Mouse (Mus musculus): ENCODE data around the gene Uvssa. TPM values are rescaled to one million over a fixed set of nuclear protein-coding genes. Genes with fewer than 3 reads are reported as not detected.

The Uvssa gene
- polyA plus RNA-seq, 1 experiment, result 8.3 TPM

DNA sequence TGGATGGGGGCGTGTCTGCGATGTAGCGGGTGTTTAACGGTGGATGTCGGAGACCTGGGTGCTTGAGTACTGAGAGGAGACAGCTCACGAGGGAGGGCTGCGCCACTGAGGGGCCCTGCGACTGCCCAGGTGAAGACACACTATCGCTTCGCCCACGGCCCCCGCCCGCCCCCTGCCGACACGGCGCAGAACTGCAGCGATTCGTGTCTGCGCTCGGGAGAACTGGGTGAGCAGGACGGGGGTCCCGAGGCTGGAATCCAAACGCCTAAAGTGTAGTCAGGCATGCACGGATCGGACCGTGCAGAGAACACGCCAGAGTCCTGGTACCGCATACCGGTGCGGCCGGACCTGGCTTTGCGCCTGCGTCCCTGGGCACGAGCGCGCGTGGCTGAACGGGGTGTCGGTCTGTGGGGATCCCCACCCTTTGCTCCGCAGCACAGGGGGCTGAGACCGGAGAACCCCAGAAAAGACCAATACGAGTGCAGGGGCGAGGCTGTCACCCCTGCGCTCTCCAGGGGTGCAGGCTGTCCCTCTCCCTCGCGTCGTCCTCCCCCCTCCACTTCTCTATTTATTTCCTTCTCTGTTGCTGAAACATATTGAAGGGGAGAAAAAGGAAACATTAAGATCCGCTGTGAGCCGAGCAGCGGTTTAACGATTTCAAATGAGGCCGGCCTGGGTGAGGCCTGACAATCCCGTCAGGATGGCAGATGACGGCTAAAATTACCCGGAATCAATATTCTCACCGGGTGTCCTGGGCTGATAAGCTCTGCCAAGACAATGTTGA lies 64.8 kb downstream of the Uvssa start:
- no peaks in the 10 kb centered on the region for H3K27me3 ChIP-seq (ENCODE audit: control insufficient read depth, insufficient read depth, low read length)
- H3K4me1 ChIP-seq (ENCODE audit: control insufficient read depth, insufficient read depth, low read length), result peaks cover 12% of the 10 kb centered on the region
- no peaks in the 10 kb centered on the region for H3K36me3 ChIP-seq (ENCODE audit: control insufficient read depth, insufficient read depth, low read length)
- no peak for TF ChIP-seq POLR2A (IDR thresholded peaks at IDR 0.05; ENCODE audit: control insufficient read depth, low read depth, low read length)
- TF ChIP-seq CTCF (IDR thresholded peaks at IDR 0.05; ENCODE audit: control insufficient read depth, insufficient read depth, insufficient replicate concordance, low read depth, low read length), result peak; percentile 87
- no peak overlapping the region for H3K27ac ChIP-seq (ENCODE audit: control insufficient read depth, insufficient read depth, low read depth, low read length)
- H3K4me3 ChIP-seq (ENCODE audit: control insufficient read depth, low read depth, low read length), result peak overlapping the region; percentile 71

GRCm38 (mm10) chr5:33443794-33444193 lies 65.4 kb downstream of the Uvssa start:
- no peak overlapping the region for H3K4me3 ChIP-seq (ENCODE audit: control insufficient read depth, low read depth, low read length)
- no peak for TF ChIP-seq CTCF (IDR thresholded peaks at IDR 0.05; ENCODE audit: control insufficient read depth, insufficient read depth, insufficient replicate concordance, low read depth, low read length)
- no peak for TF ChIP-seq POLR2A (IDR thresholded peaks at IDR 0.05; ENCODE audit: control insufficient read depth, low read depth, low read length)
- H3K4me1 ChIP-seq (ENCODE audit: control insufficient read depth, insufficient read depth, low read length), result peaks cover 9% of the 10 kb centered on the region
- H3K27me3 ChIP-seq (ENCODE audit: control insufficient read depth, insufficient read depth, low read length), result no peaks in the 10 kb centered on the region
- no peaks in the 10 kb centered on the region for H3K36me3 ChIP-seq (ENCODE audit: control insufficient read depth, insufficient read depth, low read length)
- no peak overlapping the region for H3K27ac ChIP-seq (ENCODE audit: control insufficient read depth, insufficient read depth, low read depth, low read length)

DNA sequence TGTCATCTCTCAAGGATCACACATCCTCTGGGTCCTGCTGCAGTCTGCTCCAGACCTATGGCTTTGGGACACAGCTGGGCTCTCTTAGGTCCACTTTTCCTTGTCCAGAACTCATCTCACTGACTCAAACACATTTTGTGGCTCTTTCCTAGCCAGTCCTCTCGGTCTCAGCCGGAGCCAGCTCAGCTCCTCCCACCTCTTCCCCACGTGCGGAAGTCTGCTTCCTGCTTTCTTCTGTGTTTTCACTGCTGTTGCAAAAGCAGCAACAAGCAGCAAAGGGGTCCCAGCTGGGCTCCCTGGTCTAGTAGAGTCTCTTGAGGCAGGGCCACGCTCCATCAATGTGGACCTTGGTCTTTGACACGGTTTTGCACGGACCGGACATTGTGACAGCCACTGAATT lies 77.4 kb downstream of the Uvssa start:
- no peaks in the 10 kb centered on the region for H3K36me3 ChIP-seq (ENCODE audit: control insufficient read depth, insufficient read depth, low read length)
- H3K4me1 ChIP-seq (ENCODE audit: control insufficient read depth, insufficient read depth, low read length), result no peaks in the 10 kb centered on the region

GRCm38 (mm10) chr5:33458132-33458622 lies 79.8 kb downstream of the Uvssa start:
- Histone ChIP-seq H3K36me3 (ENCODE audit: control insufficient read depth, insufficient read depth, low read length) (no peaks in the 10 kb centered on the region), H3K4me1 (ENCODE audit: control insufficient read depth, insufficient read depth, low read length) (no peaks in the 10 kb centered on the region), H3K27me3 (ENCODE audit: control insufficient read depth, insufficient read depth, low read length) (no peaks in the 10 kb centered on the region), H3K27ac (ENCODE audit: control insufficient read depth, insufficient read depth, low read depth, low read length) (no peak overlapping the region), H3K4me3 (ENCODE audit: control insufficient read depth, low read depth, low read length) (no peak overlapping the region)
- TF ChIP-seq POLR2A (IDR thresholded peaks at IDR 0.05; ENCODE audit: control insufficient read depth, low read depth, low read length), result no peak
- TF ChIP-seq CTCF (IDR thresholded peaks at IDR 0.05; ENCODE audit: control insufficient read depth, insufficient read depth, insufficient replicate concordance, low read depth, low read length), result no peak

More for the DNA sequence above, 77.4 kb downstream of the Uvssa start:
- Histone ChIP-seq H3K27me3 (ENCODE audit: control insufficient read depth, insufficient read depth, low read length) (no peaks in the 10 kb centered on the region), H3K27ac (ENCODE audit: control insufficient read depth, insufficient read depth, low read depth, low read length) (no peak overlapping the region), H3K4me3 (ENCODE audit: control insufficient read depth, low read depth, low read length) (no peak overlapping the region)
- TF ChIP-seq CTCF (IDR thresholded peaks at IDR 0.05; ENCODE audit: control insufficient read depth, insufficient read depth, insufficient replicate concordance, low read depth, low read length) (no peak), POLR2A (IDR thresholded peaks at IDR 0.05; ENCODE audit: control insufficient read depth, low read depth, low read length) (no peak)

DNA sequence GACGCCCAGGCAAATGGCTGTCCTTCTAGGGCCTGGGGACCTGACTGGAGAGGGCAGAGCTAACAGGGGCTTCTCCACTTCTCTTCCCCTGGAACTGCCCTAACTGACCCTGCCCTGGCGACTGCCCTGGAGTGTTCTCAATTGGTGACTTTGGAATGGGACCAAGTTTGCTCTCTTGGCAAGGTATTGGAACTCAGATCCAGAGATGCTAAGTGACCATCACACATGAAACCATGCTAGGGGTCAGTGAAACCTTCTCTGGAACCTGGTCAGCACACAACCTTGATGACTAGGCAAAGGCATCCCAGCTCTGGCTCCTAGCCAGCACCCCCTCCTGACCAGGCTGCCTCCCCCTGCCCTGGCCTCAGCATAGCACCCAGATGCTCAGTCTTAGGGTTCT lies 80.8 kb downstream of the Uvssa start:
- H3K4me3 ChIP-seq (ENCODE audit: control insufficient read depth, low read depth, low read length), result no peak overlapping the region
- no peaks in the 10 kb centered on the region for H3K27me3 ChIP-seq (ENCODE audit: control insufficient read depth, insufficient read depth, low read length)
- no peak overlapping the region for H3K27ac ChIP-seq (ENCODE audit: control insufficient read depth, insufficient read depth, low read depth, low read length)
- TF ChIP-seq POLR2A (IDR thresholded peaks at IDR 0.05; ENCODE audit: control insufficient read depth, low read depth, low read length) (no peak), CTCF (IDR thresholded peaks at IDR 0.05; ENCODE audit: control insufficient read depth, insufficient read depth, insufficient replicate concordance, low read depth, low read length) (no peak)
- H3K4me1 ChIP-seq (ENCODE audit: control insufficient read depth, insufficient read depth, low read length), result no peaks in the 10 kb centered on the region
- H3K36me3 ChIP-seq (ENCODE audit: control insufficient read depth, insufficient read depth, low read length), result no peaks in the 10 kb centered on the region

GRCm38 (mm10) chr5:33464390-33464789 lies 86.0 kb downstream of the Uvssa start:
- Histone ChIP-seq H3K36me3 (ENCODE audit: control insufficient read depth, insufficient read depth, low read length) (no peaks in the 10 kb centered on the region), H3K4me1 (ENCODE audit: control insufficient read depth, insufficient read depth, low read length) (no peaks in the 10 kb centered on the region), H3K27ac (ENCODE audit: control insufficient read depth, insufficient read depth, low read depth, low read length) (no peak overlapping the region), H3K4me3 (ENCODE audit: control insufficient read depth, low read depth, low read length) (no peak overlapping the region), H3K27me3 (ENCODE audit: control insufficient read depth, insufficient read depth, low read length) (no peaks in the 10 kb centered on the region)
- TF ChIP-seq CTCF (IDR thresholded peaks at IDR 0.05; ENCODE audit: control insufficient read depth, insufficient read depth, insufficient replicate concordance, low read depth, low read length) (no peak), POLR2A (IDR thresholded peaks at IDR 0.05; ENCODE audit: control insufficient read depth, low read depth, low read length) (no peak)

DNA sequence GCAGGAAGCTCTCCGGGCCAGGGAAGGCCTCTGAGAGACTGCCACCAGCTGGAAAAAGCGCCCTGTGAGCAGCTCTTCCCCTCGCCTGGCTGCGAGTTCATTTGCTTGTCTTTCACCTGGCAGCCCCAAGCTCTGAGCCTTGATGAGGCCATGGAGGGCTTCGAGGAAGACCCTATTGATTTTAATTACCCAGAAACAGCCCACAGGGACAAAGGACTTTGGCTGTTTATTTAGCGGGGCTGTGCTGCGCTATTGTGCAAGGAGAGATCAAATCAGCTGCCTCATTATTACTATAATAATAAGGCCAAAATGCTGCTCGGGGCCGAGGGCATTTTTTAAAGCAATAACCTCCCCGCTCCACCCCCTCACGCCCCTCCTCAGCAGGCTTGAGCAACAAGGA lies 87.1 kb downstream of the Uvssa start:
- Histone ChIP-seq H3K4me1 (ENCODE audit: control insufficient read depth, insufficient read depth, low read length) (no peaks in the 10 kb centered on the region), H3K27ac (ENCODE audit: control insufficient read depth, insufficient read depth, low read depth, low read length) (no peak overlapping the region), H3K27me3 (ENCODE audit: control insufficient read depth, insufficient read depth, low read length) (no peaks in the 10 kb centered on the region), H3K36me3 (ENCODE audit: control insufficient read depth, insufficient read depth, low read length) (no peaks in the 10 kb centered on the region), H3K4me3 (ENCODE audit: control insufficient read depth, low read depth, low read length) (no peak overlapping the region)
- TF ChIP-seq POLR2A (IDR thresholded peaks at IDR 0.05; ENCODE audit: control insufficient read depth, low read depth, low read length), result no peak
- no peak for TF ChIP-seq CTCF (IDR thresholded peaks at IDR 0.05; ENCODE audit: control insufficient read depth, insufficient read depth, insufficient replicate concordance, low read depth, low read length)

Other genes with a start within 250 kb of the Uvssa start
- gene Spon2, start 160.1 kb upstream of the Uvssa start, polyA plus RNA-seq (2012; rRNA removed), result 0.28 and 0.95 TPM in 2 replicates
- gene Ctbp1, start 103.6 kb upstream of the Uvssa start, polyA plus RNA-seq (2012; rRNA removed), result 35.7 and 39.7 TPM in 2 replicates
- gene Maea, start 43.0 kb upstream of the Uvssa start, polyA plus RNA-seq (2012; rRNA removed), result 98.3 and 112 TPM in 2 replicates
- gene Nkx1-1, start 55.4 kb downstream of the Uvssa start, polyA plus RNA-seq (2012; rRNA removed), result 0.22 and 0.47 TPM in 2 replicates